Mouse (Mus musculus) liver, adult 2 months (tissue): ENCODE results near the gene Prl2c5. TPM values are rescaled to one million over a fixed set of nuclear protein-coding genes. Genes with fewer than 3 reads are reported as not detected.
"Not testable (repeated sequence)": the region's sequence is repeated elsewhere in the genome, so short reads cannot be mapped to it uniquely, and the experiment has no call there.

Source experiments
- DNase-seq: peaks from one replicate; pipeline ENCODE4 v3.0.0-alpha.2; 2011; ENCODE audit warnings: low read depth, low spot score; ENCODE audit errors: extremely low read depth
- H3K27ac ChIP-seq: fragments of 200-500 bp; replicated peaks from 2 replicates; pipeline ENCODE4 v1.5.1; 2012; ENCODE audit warnings: low read depth, mild to moderate bottlenecking, control low read depth, inconsistent platforms, low read length; ENCODE audit not compliant: insufficient read depth
- H3K27me3 ChIP-seq: fragments of 200-500 bp; 2 replicates; pipeline ENCODE4 v1.6.1; 2012; ENCODE audit warnings: mild to moderate bottlenecking, moderate library complexity, low read length, inconsistent platforms; ENCODE audit not compliant: control insufficient read depth, insufficient read depth
- H3K36me3 ChIP-seq: fragments of 200-500 bp; 2 replicates; pipeline ENCODE4 v1.6.1; 2012; ENCODE audit warnings: low read length, inconsistent platforms; ENCODE audit not compliant: control insufficient read depth, insufficient read depth
- H3K4me1 ChIP-seq: fragments of 200-500 bp; 2 replicates; pipeline ENCODE4 v1.6.1; 2011; ENCODE audit warnings: low read length; ENCODE audit not compliant: control insufficient read depth, insufficient read depth
- H3K4me3 ChIP-seq: fragments of 200-500 bp; 2 replicates; pipeline ENCODE4 v1.5.1; 2011; ENCODE audit warnings: low read depth, mild to moderate bottlenecking, control low read depth, low read length, moderate library complexity; ENCODE audit not compliant: insufficient read depth
- H3K79me2 ChIP-seq: fragments of 200-500 bp; 2 replicates; pipeline ENCODE4 v1.6.1; 2012; ENCODE audit warnings: inconsistent platforms, mild to moderate bottlenecking, low read length, moderate library complexity; ENCODE audit not compliant: control insufficient read depth, insufficient read depth
- H3K9ac ChIP-seq: fragments of 200-500 bp; 2 replicates; pipeline ENCODE4 v1.6.1; 2012; ENCODE audit warnings: low read depth, mild to moderate bottlenecking, control low read depth, inconsistent platforms, low read length
- WGBS: fragments of 180-500 bp; shearing (Covaris S2); methylation state at CpG from one replicate; pipeline ENCODE4 v1.1.7; 2018; 5-methylcytosine and 5-hydroxymethylcytosine counted together
- polyA plus RNA-seq: library from polyadenylated mRNA; depleted of rRNA; stranded (reverse); fragments of >200 nt; gene quantifications from 2 replicates; pipeline ENCODE4 v1.2.3, GENCODE M21; 2012; rRNA removed
- total RNA-seq: library from RNA; depleted of rRNA; stranded (reverse); fragments of >200 nt; gene quantifications from 2 replicates; pipeline ENCODE4 v1.2.3, GENCODE M21; 2014; rRNA removed

Prl2c5 gene
- not detected in 2 replicates for total RNA-seq
- polyA plus RNA-seq, result not detected in 2 replicates

DNA sequence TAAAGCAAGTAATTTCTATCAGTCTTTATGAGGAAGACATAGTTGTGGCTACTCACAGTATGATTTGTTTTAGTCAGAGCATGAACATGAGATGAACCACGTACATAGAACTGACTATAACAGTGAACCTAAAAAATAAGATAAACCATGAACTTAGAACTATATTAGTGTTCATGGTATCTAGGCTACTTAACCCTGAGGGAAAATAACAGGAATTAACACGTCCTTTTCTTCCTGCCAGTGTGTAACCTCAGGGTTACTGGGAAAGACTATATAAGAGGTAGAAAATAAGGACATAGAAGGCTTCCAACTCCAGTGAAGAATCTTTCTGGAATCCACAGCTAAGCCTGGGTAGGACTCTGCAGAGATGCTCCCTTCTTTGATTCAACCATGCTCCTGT is at the start of gene Prl2c5:
Gene Prl2c5 (plus strand): TSS at position 301 of the 400 bp plus-strand sequence.
- not testable (repeated sequence) for H3K4me3 ChIP-seq, DNase-seq, H3K27ac ChIP-seq, H3K79me2 ChIP-seq, H3K4me1 ChIP-seq, H3K27me3 ChIP-seq, H3K9ac ChIP-seq, H3K36me3 ChIP-seq
- 58% methylated on average over 2 of the region's 2 CpGs for WGBS

DNA sequence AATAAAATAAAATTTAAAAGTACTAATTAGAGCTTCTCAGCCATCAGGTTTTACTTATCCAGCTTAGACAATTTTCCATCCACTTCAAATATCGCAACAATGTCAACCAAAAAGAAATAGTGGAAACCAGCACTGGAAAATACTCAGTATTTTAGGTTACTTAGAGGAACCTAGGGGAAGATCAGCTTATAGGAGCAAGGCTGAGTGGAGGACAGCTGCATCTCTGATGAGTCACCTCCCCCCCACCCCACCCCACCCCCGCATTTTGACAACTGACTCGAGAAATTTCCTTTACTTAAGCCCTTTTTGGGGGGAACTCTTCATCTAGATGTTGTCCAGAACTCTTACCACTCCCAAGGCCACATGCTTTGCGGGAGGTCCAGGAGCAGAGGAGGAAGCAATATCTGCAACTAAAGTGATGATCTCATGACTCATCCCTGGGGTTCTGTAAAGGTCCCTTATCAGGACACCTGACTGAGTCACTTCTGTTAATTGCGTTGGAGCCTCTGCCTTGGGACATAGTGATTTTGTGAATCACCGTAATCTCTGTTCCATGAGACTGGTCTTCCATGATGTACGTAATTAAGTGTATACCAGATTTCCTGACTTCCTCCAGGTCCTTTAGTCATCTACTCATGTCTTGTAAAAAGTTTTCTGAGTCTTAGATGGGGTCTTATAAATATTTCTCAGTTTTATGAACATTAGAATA is 19.6 kb upstream of the Prl2c5 start:
- not testable (repeated sequence) for H3K9ac ChIP-seq, H3K4me3 ChIP-seq, H3K27ac ChIP-seq, H3K79me2 ChIP-seq, DNase-seq, H3K36me3 ChIP-seq, H3K4me1 ChIP-seq, H3K27me3 ChIP-seq
- WGBS, result 60% methylated on average over 5 of the region's 7 CpGs

DNA sequence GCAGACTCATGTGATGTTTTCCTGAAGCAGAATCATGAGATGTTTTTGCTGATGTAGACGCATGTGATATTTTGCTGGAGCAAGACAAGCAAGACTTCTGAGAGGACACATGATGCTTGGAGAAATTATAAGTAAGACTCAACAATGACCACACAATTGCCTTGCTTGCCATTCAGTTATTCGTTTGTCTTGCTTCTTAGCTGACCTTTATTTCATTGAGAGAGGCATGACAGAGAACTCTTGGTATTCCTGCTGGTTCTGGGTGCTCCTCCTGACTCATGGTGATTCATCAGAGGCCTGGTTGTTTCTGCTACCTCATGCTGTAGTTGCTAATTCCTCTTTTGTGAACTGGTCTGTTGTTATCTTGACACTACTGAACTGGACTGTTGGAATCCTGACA is 13.9 kb upstream of the Prl2c5 start:
- not testable (repeated sequence) for H3K27me3 ChIP-seq, H3K9ac ChIP-seq, DNase-seq, H3K27ac ChIP-seq, H3K4me1 ChIP-seq, H3K4me3 ChIP-seq, H3K36me3 ChIP-seq, H3K79me2 ChIP-seq
- WGBS, result 69% methylated on average over 2 of the region's 2 CpGs

DNA sequence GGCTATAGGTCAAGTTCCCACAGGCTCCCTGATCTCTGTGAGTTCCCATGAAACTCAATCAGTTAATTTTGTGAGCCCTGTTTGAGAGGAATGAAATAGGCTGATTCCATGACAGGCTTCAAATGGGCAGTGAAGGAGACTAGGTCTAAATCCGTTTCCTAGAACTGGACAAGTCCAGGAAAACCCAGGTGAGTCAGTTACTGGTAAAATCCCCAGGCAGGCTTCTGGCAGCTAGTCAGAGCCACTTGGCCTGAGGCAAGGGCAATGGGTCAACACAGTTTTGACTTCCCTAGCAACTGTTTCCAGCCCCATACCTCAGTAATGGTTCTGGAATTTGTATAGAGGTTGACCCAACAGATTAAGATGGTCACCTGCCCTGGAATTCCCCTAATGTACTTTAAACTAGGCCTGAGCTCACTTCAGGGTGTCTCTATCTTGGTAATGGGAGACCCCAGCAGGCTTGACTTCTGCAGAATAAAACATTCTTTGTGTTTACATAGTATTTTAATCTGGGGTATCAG is 8.8 kb upstream of the Prl2c5 start:
- not testable (repeated sequence) for H3K79me2 ChIP-seq, H3K27ac ChIP-seq, H3K27me3 ChIP-seq, H3K36me3 ChIP-seq, H3K4me1 ChIP-seq, H3K9ac ChIP-seq, H3K4me3 ChIP-seq, DNase-seq
- 41% methylated on average over 1 of the region's 1 CpGs for WGBS

DNA sequence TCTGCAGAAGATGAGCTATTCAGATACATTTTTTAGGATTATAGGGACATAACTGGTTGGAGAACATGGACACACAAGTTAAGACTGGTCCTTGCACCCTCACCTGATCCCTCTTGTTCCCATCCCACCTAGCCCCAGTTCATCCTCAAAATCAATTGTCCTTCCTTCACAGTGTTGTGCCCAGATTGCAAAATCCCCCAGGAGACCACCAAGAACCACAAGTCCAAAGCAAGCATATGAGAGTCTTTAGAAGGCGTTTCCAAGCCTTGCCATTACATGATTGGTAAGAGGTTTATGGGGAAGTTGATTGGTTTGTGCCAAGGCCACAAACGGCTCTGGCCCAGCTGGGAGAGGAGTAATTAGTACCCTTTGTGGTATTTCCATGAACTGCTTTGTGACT is 6.8 kb upstream of the Prl2c5 start:
- not testable (repeated sequence) for H3K36me3 ChIP-seq, H3K4me3 ChIP-seq, H3K9ac ChIP-seq, H3K79me2 ChIP-seq, H3K27me3 ChIP-seq, H3K4me1 ChIP-seq, DNase-seq, H3K27ac ChIP-seq
- 52% methylated on average over 2 of the region's 2 CpGs for WGBS

DNA sequence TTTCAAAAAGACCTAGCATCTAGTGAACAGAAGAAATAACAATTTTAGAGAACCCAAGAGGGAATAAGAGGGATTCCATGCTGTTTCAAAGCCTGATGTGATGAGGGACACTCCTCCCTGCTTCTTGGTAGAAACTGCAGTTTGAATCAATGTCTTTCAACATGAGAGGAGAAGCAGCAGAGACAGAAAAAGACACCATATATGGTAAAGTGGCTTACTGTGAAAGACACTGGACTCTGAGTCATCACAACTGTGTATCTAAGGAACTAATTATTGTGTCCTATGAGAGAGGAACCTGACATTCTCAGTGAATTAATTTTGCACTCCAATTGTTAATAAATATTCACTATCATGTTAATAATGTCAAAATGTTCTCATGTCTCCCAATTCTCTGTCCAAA is 28.7 kb downstream of the Prl2c5 start:
- DNase-seq, H3K27me3 ChIP-seq, H3K9ac ChIP-seq, H3K36me3 ChIP-seq, H3K4me1 ChIP-seq, H3K27ac ChIP-seq, H3K79me2 ChIP-seq, H3K4me3 ChIP-seq: not testable (repeated sequence)

DNA sequence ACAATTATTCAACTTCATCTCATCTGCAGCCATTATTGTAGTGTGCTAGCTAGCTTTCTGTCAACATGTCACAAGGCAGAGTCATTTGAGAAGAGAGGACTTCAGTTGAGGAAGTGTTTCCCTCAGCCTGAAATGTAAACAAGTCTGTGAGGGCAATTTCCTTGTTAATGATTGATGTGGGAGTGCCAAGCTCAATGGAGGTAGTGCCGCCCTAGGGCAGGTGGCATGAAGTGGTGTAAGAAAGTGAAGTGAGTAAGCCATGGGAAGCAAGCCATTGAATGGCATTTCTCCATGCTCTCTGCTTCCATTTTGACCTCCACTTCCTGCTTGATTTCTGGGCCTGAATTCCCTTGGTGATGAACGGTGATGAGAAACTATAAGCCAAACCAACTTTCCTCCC is 33.8 kb downstream of the Prl2c5 start:
- H3K27ac ChIP-seq, H3K27me3 ChIP-seq, H3K79me2 ChIP-seq, H3K4me1 ChIP-seq, H3K9ac ChIP-seq, H3K4me3 ChIP-seq, H3K36me3 ChIP-seq, DNase-seq: not testable (repeated sequence)
- WGBS, result 51% methylated on average over 2 of the region's 2 CpGs

DNA sequence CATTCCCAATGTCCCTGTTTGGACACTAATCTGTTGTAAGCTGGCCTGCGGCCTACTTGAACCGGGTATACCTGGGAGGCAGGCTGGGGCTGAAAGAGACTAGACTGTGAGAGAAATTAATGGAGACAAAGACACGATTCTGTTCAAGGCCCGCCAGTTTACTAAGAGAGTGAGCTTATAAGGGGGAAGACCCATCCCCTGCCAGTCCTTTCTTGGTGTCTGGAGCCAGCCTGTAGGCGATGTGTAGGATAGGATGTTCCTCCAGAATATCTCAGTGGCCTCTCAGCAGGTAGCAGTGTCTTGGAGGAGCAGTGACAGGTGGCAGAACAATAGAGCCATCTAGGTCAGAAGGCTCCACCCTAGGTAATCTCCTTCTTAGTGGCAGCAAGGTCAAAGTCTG is 37.7 kb downstream of the Prl2c5 start:
- 70% methylated on average over 5 of the region's 5 CpGs for WGBS
- H3K36me3 ChIP-seq, DNase-seq, H3K4me3 ChIP-seq, H3K27me3 ChIP-seq, H3K4me1 ChIP-seq, H3K27ac ChIP-seq, H3K79me2 ChIP-seq, H3K9ac ChIP-seq: not testable (repeated sequence)
